Mouse (Mus musculus): ENCODE results near the gene Cabcoco1.
A peak's percentile ranks its signal among the peaks of the same experiment; 100 is the strongest.

The Cabcoco1 gene

GRCm38 (mm10) chr10:68507741-68508140 lies 34.0 kb downstream of the Cabcoco1 start:
- no peak for DNase-seq (ENCODE audit: low spot score in 2 of 2)

- DNase-seq (ENCODE audit: low spot score in 2 of 2): no peak
Measured at GRCm38 (mm10) chr10:68506242-68506641, 35.5 kb downstream of the Cabcoco1 start.

- DNase-seq (ENCODE audit: low spot score in 2 of 2): no peak
Measured at GRCm38 (mm10) chr10:68504586-68505152, 37.0 kb downstream of the Cabcoco1 start.

- no peak for DNase-seq (ENCODE audit: low spot score in 2 of 2)
Measured at GRCm38 (mm10) chr10:68501067-68501466, 40.6 kb downstream of the Cabcoco1 start.

- no peak for DNase-seq (ENCODE audit: low spot score in 2 of 2)
Measured at GRCm38 (mm10) chr10:68495246-68495645, 46.5 kb downstream of the Cabcoco1 start.

- no peak for DNase-seq (ENCODE audit: low spot score in 2 of 2)
Measured at GRCm38 (mm10) chr10:68491557-68491956, 50.1 kb downstream of the Cabcoco1 start.

- DNase-seq (ENCODE audit: low spot score in 2 of 2): no peak
Measured at GRCm38 (mm10) chr10:68490781-68491180, 50.9 kb downstream of the Cabcoco1 start.

GRCm38 (mm10) chr10:68472799-68473198 lies 68.9 kb downstream of the Cabcoco1 start:
- no peak for DNase-seq (ENCODE audit: low spot score in 2 of 2)

- DNase-seq (ENCODE audit: low spot score in 2 of 2): no peak
Measured at GRCm38 (mm10) chr10:68465737-68466327, 75.9 kb downstream of the Cabcoco1 start.

- peak; percentile 63 to 76 for DNase-seq (ENCODE audit: low spot score in 2 of 2)
Measured at GRCm38 (mm10) chr10:68464943-68465342, 76.8 kb downstream of the Cabcoco1 start.

GRCm38 (mm10) chr10:68459784-68460183 lies 81.9 kb downstream of the Cabcoco1 start:
- no peak for DNase-seq (ENCODE audit: low spot score in 2 of 2)

- DNase-seq (ENCODE audit: low spot score in 2 of 2): no peak
Measured at GRCm38 (mm10) chr10:68457019-68457418, 84.7 kb downstream of the Cabcoco1 start.

- DNase-seq (ENCODE audit: low spot score in 2 of 2): no peak
Measured at GRCm38 (mm10) chr10:68454541-68454940, 87.2 kb downstream of the Cabcoco1 start.

- DNase-seq (ENCODE audit: low spot score in 2 of 2): peak; percentile 45 to 55
Measured at GRCm38 (mm10) chr10:68446797-68447125, 94.9 kb downstream of the Cabcoco1 start.

- no peak for DNase-seq (ENCODE audit: low spot score in 2 of 2)
Measured at GRCm38 (mm10) chr10:68445876-68446796, 95.6 kb downstream of the Cabcoco1 start.

GRCm38 (mm10) chr10:68445244-68445811 lies 96.4 kb downstream of the Cabcoco1 start:
- DNase-seq (ENCODE audit: low spot score in 2 of 2): no peak

- DNase-seq (ENCODE audit: low spot score in 2 of 2): peak; percentile 10 to 28
Measured at GRCm38 (mm10) chr10:68444361-68445114, 97.2 kb downstream of the Cabcoco1 start.

- peak; percentile 21 to 34 for DNase-seq (ENCODE audit: low spot score in 2 of 2)
Measured at GRCm38 (mm10) chr10:68443132-68443531, 98.6 kb downstream of the Cabcoco1 start.

GRCm38 (mm10) chr10:68442713-68443112 lies 99.0 kb downstream of the Cabcoco1 start:
- DNase-seq (ENCODE audit: low spot score in 2 of 2): no peak

GRCm38 (mm10) chr10:68441931-68442662 lies 99.6 kb downstream of the Cabcoco1 start:
- DNase-seq (ENCODE audit: low spot score in 2 of 2): no peak

GRCm38 (mm10) chr10:68440515-68440914 lies 101.2 kb downstream of the Cabcoco1 start:
- no peak for DNase-seq (ENCODE audit: low spot score in 2 of 2)
